Mouse (Mus musculus): ENCODE data around the gene Fiz1. TPM values are rescaled to one million over a fixed set of nuclear protein-coding genes. Genes with fewer than 3 reads are reported as not detected.

The Fiz1 gene
- polyA plus RNA-seq, 1 experiment from 2014 or later = 15.5 TPM

GRCm38 (mm10) chr7:5059421-5059820, 44.9 kb upstream of the Fiz1 start:
- no peaks in the 10 kb centered on the region for H3K9me3 ChIP-seq (ENCODE audit: control insufficient read depth)
- no peak overlapping the region for H3K27ac ChIP-seq (ENCODE audit: low read depth, low read length)
- peaks cover 35% of the 10 kb centered on the region for H3K27me3 ChIP-seq (replicated peaks; ENCODE audit: control insufficient read depth, insufficient read depth, low read length)
- no peaks in the 10 kb centered on the region for H3K36me3 ChIP-seq (ENCODE audit: control insufficient read depth, insufficient read depth)
- H3K4me3 ChIP-seq (ENCODE audit: low read depth, low read length) = no peak overlapping the region
- no peak for ATAC-seq
- TF ChIP-seq CTCF (IDR thresholded peaks at IDR 0.05; ENCODE audit: low read depth) = no peak
- H3K4me2 ChIP-seq (replicated peaks; ENCODE audit: low read depth) = no peak overlapping the region
- no peak overlapping the region for H3K9ac ChIP-seq (ENCODE audit: low read depth, low read length)
- no peaks in the 10 kb centered on the region for H3K4me1 ChIP-seq (replicated peaks; ENCODE audit: control insufficient read depth, insufficient read depth, low read length)
- WGBS = 95% methylated on average over 12 of the region's 12 CpGs

- Histone ChIP-seq H3K27ac (ENCODE audit: low read depth, low read length) (no peak overlapping the region), H3K36me3 (ENCODE audit: control insufficient read depth, insufficient read depth) (no peaks in the 10 kb centered on the region), H3K27me3 (replicated peaks; ENCODE audit: control insufficient read depth, insufficient read depth, low read length) (peaks cover 43% of the 10 kb centered on the region), H3K9me3 (ENCODE audit: control insufficient read depth) (no peaks in the 10 kb centered on the region), H3K4me2 (replicated peaks; ENCODE audit: low read depth) (no peak overlapping the region), H3K9ac (ENCODE audit: low read depth, low read length) (no peak overlapping the region), H3K4me1 (replicated peaks; ENCODE audit: control insufficient read depth, insufficient read depth, low read length) (no peaks in the 10 kb centered on the region), H3K4me3 (ENCODE audit: low read depth, low read length) (no peak overlapping the region)
- WGBS = 97% methylated on average over 1 of the region's 1 CpGs
- no peak for TF ChIP-seq CTCF (IDR thresholded peaks at IDR 0.05; ENCODE audit: low read depth)
- no peak for ATAC-seq
Observed at GRCm38 (mm10) chr7:5058631-5059030, 44.1 kb upstream of the Fiz1 start.

GRCm38 (mm10) chr7:5057804-5058203, 43.3 kb upstream of the Fiz1 start:
- no peak for ATAC-seq
- Histone ChIP-seq H3K27ac (ENCODE audit: low read depth, low read length) (no peak overlapping the region), H3K4me3 (ENCODE audit: low read depth, low read length) (no peak overlapping the region), H3K36me3 (ENCODE audit: control insufficient read depth, insufficient read depth) (no peaks in the 10 kb centered on the region), H3K4me2 (replicated peaks; ENCODE audit: low read depth) (no peak overlapping the region), H3K4me1 (replicated peaks; ENCODE audit: control insufficient read depth, insufficient read depth, low read length) (no peaks in the 10 kb centered on the region), H3K27me3 (replicated peaks; ENCODE audit: control insufficient read depth, insufficient read depth, low read length) (peaks cover 51% of the 10 kb centered on the region), H3K9me3 (ENCODE audit: control insufficient read depth) (no peaks in the 10 kb centered on the region), H3K9ac (ENCODE audit: low read depth, low read length) (no peak overlapping the region)
- WGBS = 44% methylated on average over 11 of the region's 11 CpGs
- peak; percentile 56 for TF ChIP-seq CTCF (IDR thresholded peaks at IDR 0.05; ENCODE audit: low read depth)

GRCm38 (mm10) chr7:5057381-5057780, 42.9 kb upstream of the Fiz1 start:
- no peaks in the 10 kb centered on the region for H3K36me3 ChIP-seq (ENCODE audit: control insufficient read depth, insufficient read depth)
- H3K4me3 ChIP-seq (ENCODE audit: low read depth, low read length) = peak overlapping the region; percentile 36
- H3K27ac ChIP-seq (ENCODE audit: low read depth, low read length) = no peak overlapping the region
- H3K9ac ChIP-seq (ENCODE audit: low read depth, low read length) = no peak overlapping the region
- 39% methylated on average over 8 of the region's 8 CpGs for WGBS
- TF ChIP-seq CTCF (IDR thresholded peaks at IDR 0.05; ENCODE audit: low read depth) = no peak
- H3K4me2 ChIP-seq (replicated peaks; ENCODE audit: low read depth) = peak overlapping the region; percentile 59
- no peaks in the 10 kb centered on the region for H3K9me3 ChIP-seq (ENCODE audit: control insufficient read depth)
- no peak for ATAC-seq
- no peaks in the 10 kb centered on the region for H3K4me1 ChIP-seq (replicated peaks; ENCODE audit: control insufficient read depth, insufficient read depth, low read length)
- peaks cover 55% of the 10 kb centered on the region for H3K27me3 ChIP-seq (replicated peaks; ENCODE audit: control insufficient read depth, insufficient read depth, low read length)

GRCm38 (mm10) chr7:5056651-5057263, 42.3 kb upstream of the Fiz1 start:
- ATAC-seq = no peak
- Histone ChIP-seq H3K27ac (ENCODE audit: low read depth, low read length) (no peak overlapping the region), H3K27me3 (replicated peaks; ENCODE audit: control insufficient read depth, insufficient read depth, low read length) (peaks cover 60% of the 10 kb centered on the region)

GRCm38 (mm10) chr7:5053456-5054179, 39.1 kb upstream of the Fiz1 start:
- no peak overlapping the region for H3K9ac ChIP-seq (ENCODE audit: low read depth, low read length)
- H3K36me3 ChIP-seq (ENCODE audit: control insufficient read depth, insufficient read depth) = no peaks in the 10 kb centered on the region
- H3K9me3 ChIP-seq (ENCODE audit: control insufficient read depth) = no peaks in the 10 kb centered on the region
- H3K4me1 ChIP-seq (replicated peaks; ENCODE audit: control insufficient read depth, insufficient read depth, low read length) = no peaks in the 10 kb centered on the region
- peak overlapping the region; percentile 57 for H3K4me3 ChIP-seq (ENCODE audit: low read depth, low read length)
- no peak for ATAC-seq
- peak overlapping the region; percentile 89 for H3K4me2 ChIP-seq (replicated peaks; ENCODE audit: low read depth)
- no peak for TF ChIP-seq CTCF (IDR thresholded peaks at IDR 0.05; ENCODE audit: low read depth)
- no peak overlapping the region for H3K27ac ChIP-seq (ENCODE audit: low read depth, low read length)
- 14% methylated on average over 32 of the region's 32 CpGs for WGBS
- peaks cover 63% of the 10 kb centered on the region for H3K27me3 ChIP-seq (replicated peaks; ENCODE audit: control insufficient read depth, insufficient read depth, low read length)

More at GRCm38 (mm10) chr7:5056651-5057263, 42.3 kb upstream of the Fiz1 start:
- Histone ChIP-seq H3K36me3 (ENCODE audit: control insufficient read depth, insufficient read depth) (no peaks in the 10 kb centered on the region), H3K4me3 (ENCODE audit: low read depth, low read length) (peak overlapping the region; percentile 36), H3K4me2 (replicated peaks; ENCODE audit: low read depth) (peak overlapping the region; percentile 59), H3K4me1 (replicated peaks; ENCODE audit: control insufficient read depth, insufficient read depth, low read length) (no peaks in the 10 kb centered on the region), H3K9ac (ENCODE audit: low read depth, low read length) (peak overlapping the region; percentile 37; the same call in 1 of the 2 replicates), H3K9me3 (ENCODE audit: control insufficient read depth) (no peaks in the 10 kb centered on the region)
- WGBS = 2% methylated on average over 55 of the region's 55 CpGs
- no peak for TF ChIP-seq CTCF (IDR thresholded peaks at IDR 0.05; ENCODE audit: low read depth)

Data from intestine, postnatal 0 days (tissue).